Mouse (Mus musculus): Measurements from ENCODE around the gene Nae1. TPM values are rescaled to one million over a fixed set of nuclear protein-coding genes. Genes with fewer than 3 reads are reported as not detected.
A peak's percentile ranks its signal among the peaks of the same experiment; 100 is the strongest.
"Not testable (repeated sequence)": the region's sequence is repeated elsewhere in the genome, so short reads cannot be mapped to it uniquely, and the experiment has no call there.

Gene Nae1
- polyA plus RNA-seq (2015; fragmentation: Nextera tagmentation; extraction: Ambion mirVana): 91.9 and 94.5 TPM in 2 replicates

DNA sequence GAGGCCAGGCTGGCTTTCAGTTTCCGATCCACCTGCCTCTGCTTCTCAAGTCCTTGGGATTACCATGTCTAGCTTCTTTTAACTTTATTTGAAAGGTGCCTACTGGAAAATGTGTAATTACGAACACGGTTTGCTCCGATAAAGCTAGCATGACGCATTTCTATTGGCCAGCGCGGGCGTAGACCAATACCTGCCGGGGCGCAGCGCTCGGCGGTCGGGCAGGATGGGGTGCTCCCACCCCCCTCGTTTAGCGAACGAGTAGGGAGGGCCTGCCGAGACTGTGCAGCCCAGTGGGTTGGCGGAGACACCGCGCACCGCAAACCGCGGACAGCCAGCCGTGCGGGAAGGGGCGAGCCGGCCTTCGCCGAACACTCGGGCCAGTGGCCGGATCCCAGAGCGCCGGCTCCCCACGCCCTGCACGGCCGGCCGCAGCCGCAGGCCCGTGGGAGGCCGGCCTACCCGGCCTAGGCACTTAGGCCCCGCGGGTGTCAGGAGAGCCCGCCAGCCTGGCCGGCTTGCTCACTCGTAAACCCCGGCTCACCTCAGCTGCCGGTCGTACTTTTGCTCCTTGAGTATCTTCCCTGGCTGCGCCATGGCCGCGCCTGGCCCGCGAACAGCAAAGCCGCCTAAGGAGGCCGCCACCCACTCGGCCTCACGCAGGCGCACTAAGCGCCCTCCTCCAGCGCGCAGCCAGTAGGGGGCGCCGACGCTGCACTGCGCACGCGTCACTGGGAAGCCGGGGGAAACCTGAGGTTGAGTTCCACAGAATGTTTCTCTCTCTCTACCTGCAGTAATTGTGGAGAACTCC is at the start of gene Nae1, which contains the start of gene Car7:
Nae1 (minus strand) TSS at position 667 of the 808 bp plus-strand sequence.
Car7 (plus strand) TSS at position 719 of the 808 bp plus-strand sequence.
- H3K4me1 ChIP-seq: peaks cover 27% of the 10 kb centered on the region
- peak within 1 kb of the TSS; percentile 86 for H3K4me3 ChIP-seq (replicated peaks)
- WGBS: under 1% methylated on average over 70 of the region's 70 CpGs
- peak within 1 kb of the TSS; percentile 66 for H3K4me2 ChIP-seq (replicated peaks)
- ATAC-seq (ENCODE audit: insufficient number of reproducible peaks, low FRiP score, low TSS enrichment, low read depth): peak; percentile 93
- peak within 1 kb of the TSS; percentile 90 for H3K27ac ChIP-seq (replicated peaks)
- no peaks in the 10 kb centered on the region for H3K9me3 ChIP-seq (replicated peaks)
- H3K9ac ChIP-seq: peak within 1 kb of the TSS; percentile 96
- 0 out of 2 replicates have a peak, but pooled peaks cover under 1% of the 10 kb centered on the region for H3K27me3 ChIP-seq
- H3K36me3 ChIP-seq: peaks cover 11% of the 10 kb centered on the region

GRCm38 (mm10) chr8:104577606-104578005 is 43.2 kb upstream of the Nae1 start:
- H3K4me3 ChIP-seq (replicated peaks); H3K36me3 ChIP-seq; H3K27me3 ChIP-seq; ATAC-seq (ENCODE audit: insufficient number of reproducible peaks, low FRiP score, low TSS enrichment, low read depth); H3K27ac ChIP-seq (replicated peaks); H3K4me1 ChIP-seq; H3K4me2 ChIP-seq (replicated peaks); H3K9me3 ChIP-seq (replicated peaks); H3K9ac ChIP-seq: not testable (repeated sequence)
- WGBS: 78% methylated on average over 17 of the region's 17 CpGs

DNA sequence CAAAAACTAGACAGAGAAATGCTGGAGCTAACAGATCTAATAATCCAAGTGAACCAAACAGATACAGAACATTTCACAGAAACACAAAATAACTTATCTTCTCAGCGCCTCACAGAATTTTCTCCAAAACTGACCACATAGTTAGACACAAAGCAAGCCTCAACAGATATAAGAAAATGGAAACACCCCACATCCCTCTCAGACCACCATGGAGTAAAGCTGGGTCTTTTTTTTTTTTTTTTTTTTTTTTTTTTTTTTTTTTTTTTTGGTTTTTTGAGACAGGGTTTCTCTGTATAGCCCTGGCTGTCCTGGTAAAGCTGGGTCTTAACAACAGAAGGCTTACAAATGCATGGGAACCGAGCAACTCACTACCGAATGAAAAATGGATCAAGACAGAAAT is 42.4 kb upstream of the Nae1 start:
- H3K27ac ChIP-seq (replicated peaks): no peak overlapping the region
- H3K4me2 ChIP-seq (replicated peaks): no peak overlapping the region
- H3K36me3 ChIP-seq: no peaks in the 10 kb centered on the region
- no peak for ATAC-seq (ENCODE audit: insufficient number of reproducible peaks, low FRiP score, low TSS enrichment, low read depth)
- H3K9ac ChIP-seq: no peak overlapping the region
- no peaks in the 10 kb centered on the region for H3K4me1 ChIP-seq
- WGBS: 91% methylated on average over 3 of the region's 3 CpGs
- H3K9me3 ChIP-seq (replicated peaks): no peaks in the 10 kb centered on the region
- H3K4me3 ChIP-seq (replicated peaks): no peak overlapping the region
- H3K27me3 ChIP-seq: no peaks in the 10 kb centered on the region

GRCm38 (mm10) chr8:104570436-104571343 is 36.3 kb upstream of the Nae1 start:
- no peak overlapping the region for H3K27ac ChIP-seq (replicated peaks)
- no peaks in the 10 kb centered on the region for H3K36me3 ChIP-seq
- peak; percentile 60 for ATAC-seq (ENCODE audit: insufficient number of reproducible peaks, low FRiP score, low TSS enrichment, low read depth)
- peak overlapping the region; percentile 18; the same call in 1 of the 2 replicates for H3K9ac ChIP-seq
- peak overlapping the region; percentile 85 for H3K4me2 ChIP-seq (replicated peaks)
- no peaks in the 10 kb centered on the region for H3K27me3 ChIP-seq
- no peaks in the 10 kb centered on the region for H3K9me3 ChIP-seq (replicated peaks)
- WGBS: 6% methylated on average over 26 of the region's 26 CpGs
- H3K4me3 ChIP-seq (replicated peaks): peak overlapping the region; percentile 47
- H3K4me1 ChIP-seq: no peaks in the 10 kb centered on the region

DNA sequence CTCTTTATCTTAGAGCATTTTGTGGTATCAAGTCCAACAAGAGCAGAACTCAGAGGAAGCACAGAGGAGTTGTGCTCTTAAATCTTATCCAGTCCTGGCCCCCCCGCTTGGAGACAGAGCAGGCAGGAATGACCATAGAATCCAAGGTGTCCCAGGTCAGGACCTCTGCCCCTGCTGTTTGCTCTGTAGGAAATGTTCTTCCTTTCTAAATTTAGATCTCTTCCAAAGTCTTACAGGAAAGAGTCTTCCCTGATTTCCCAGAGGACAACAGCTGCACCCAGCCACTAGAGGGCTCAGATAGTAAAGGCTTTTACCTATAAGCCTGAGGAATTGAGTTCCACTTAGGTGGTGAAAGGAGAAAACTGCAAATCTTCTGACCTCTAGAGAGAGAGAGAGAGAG is 35.1 kb upstream of the Nae1 start:
- H3K27ac ChIP-seq (replicated peaks): no peak overlapping the region
- H3K9me3 ChIP-seq (replicated peaks): no peaks in the 10 kb centered on the region
- H3K36me3 ChIP-seq: no peaks in the 10 kb centered on the region
- no peaks in the 10 kb centered on the region for H3K27me3 ChIP-seq
- H3K4me2 ChIP-seq (replicated peaks): no peak overlapping the region
- H3K4me1 ChIP-seq: no peaks in the 10 kb centered on the region
- WGBS: 43% methylated on average over 1 of the region's 1 CpGs
- H3K4me3 ChIP-seq (replicated peaks): no peak overlapping the region
- no peak for ATAC-seq (ENCODE audit: insufficient number of reproducible peaks, low FRiP score, low TSS enrichment, low read depth)
- H3K9ac ChIP-seq: no peak overlapping the region

DNA sequence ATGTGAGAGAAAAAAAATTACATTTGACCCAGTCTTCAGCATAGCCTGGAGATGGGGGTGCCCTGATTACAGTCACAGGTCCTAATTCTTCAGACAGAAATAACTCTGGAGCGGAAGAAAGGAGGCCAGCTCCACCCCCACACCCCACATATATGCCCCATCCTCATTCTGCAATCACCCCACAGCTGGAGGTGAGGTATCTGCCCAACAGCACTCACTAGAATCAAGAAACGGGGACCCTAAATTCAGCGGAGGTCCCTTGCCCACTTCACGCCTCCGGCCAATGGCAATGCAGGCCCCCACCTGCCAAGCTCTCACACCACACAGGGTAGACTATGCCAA is 31.0 kb upstream of the Nae1 start:
- 94% methylated on average over 5 of the region's 5 CpGs for WGBS
- Histone ChIP-seq H3K9me3 (replicated peaks) (no peaks in the 10 kb centered on the region), H3K4me2 (replicated peaks) (no peak overlapping the region), H3K27ac (replicated peaks) (no peak overlapping the region), H3K27me3 (no peaks in the 10 kb centered on the region), H3K4me1 (no peaks in the 10 kb centered on the region), H3K9ac (no peak overlapping the region), H3K4me3 (replicated peaks) (no peak overlapping the region), H3K36me3 (no peaks in the 10 kb centered on the region)
- no peak for ATAC-seq (ENCODE audit: insufficient number of reproducible peaks, low FRiP score, low TSS enrichment, low read depth)

- no peaks in the 10 kb centered on the region for H3K36me3 ChIP-seq
- H3K4me3 ChIP-seq (replicated peaks): no peak overlapping the region
- no peak overlapping the region for H3K27ac ChIP-seq (replicated peaks)
- H3K9me3 ChIP-seq (replicated peaks): no peaks in the 10 kb centered on the region
- H3K4me1 ChIP-seq: no peaks in the 10 kb centered on the region
- WGBS: 16% methylated on average over 22 of the region's 22 CpGs
- H3K4me2 ChIP-seq (replicated peaks): peak overlapping the region; percentile 26; the same call in 1 of the 2 replicates
- no peak overlapping the region for H3K9ac ChIP-seq
- peak; percentile 80 for ATAC-seq (ENCODE audit: insufficient number of reproducible peaks, low FRiP score, low TSS enrichment, low read depth)
- H3K27me3 ChIP-seq: no peaks in the 10 kb centered on the region
These were observed 30.4 kb upstream of the Nae1 start for GRCm38 (mm10) chr8:104564633-104565456.

DNA sequence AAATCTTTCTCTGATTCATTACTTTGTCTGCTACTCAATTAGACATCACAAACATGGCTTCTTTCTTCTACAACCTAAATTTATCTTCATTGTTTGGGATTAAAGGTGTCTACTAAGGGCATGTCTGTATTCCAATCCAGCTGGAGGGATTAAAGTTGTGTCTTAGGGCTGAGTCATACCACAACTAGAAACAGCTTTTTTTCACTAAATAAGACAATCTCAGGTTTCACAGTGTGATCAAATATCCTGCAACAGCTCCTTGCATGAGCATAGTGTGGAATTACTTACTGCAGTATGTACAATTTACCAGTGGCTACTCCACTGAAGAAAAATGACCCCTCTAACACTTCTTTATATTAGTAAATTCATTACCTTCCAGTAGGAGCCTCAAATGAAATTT is 26.3 kb upstream of the Nae1 start:
- H3K27me3 ChIP-seq: no peaks in the 10 kb centered on the region
- H3K36me3 ChIP-seq: no peaks in the 10 kb centered on the region
- no peaks in the 10 kb centered on the region for H3K4me1 ChIP-seq
- no peak overlapping the region for H3K9ac ChIP-seq
- H3K27ac ChIP-seq (replicated peaks): no peak overlapping the region
- no peak overlapping the region for H3K4me3 ChIP-seq (replicated peaks)
- H3K4me2 ChIP-seq (replicated peaks): no peak overlapping the region
- no peaks in the 10 kb centered on the region for H3K9me3 ChIP-seq (replicated peaks)
- no peak for ATAC-seq (ENCODE audit: insufficient number of reproducible peaks, low FRiP score, low TSS enrichment, low read depth)

GRCm38 (mm10) chr8:104557226-104557625 is 22.8 kb upstream of the Nae1 start:
- Histone ChIP-seq H3K4me1 (no peaks in the 10 kb centered on the region), H3K9ac (no peak overlapping the region), H3K9me3 (replicated peaks) (no peaks in the 10 kb centered on the region), H3K4me2 (replicated peaks) (no peak overlapping the region), H3K27ac (replicated peaks) (no peak overlapping the region), H3K4me3 (replicated peaks) (no peak overlapping the region), H3K36me3 (no peaks in the 10 kb centered on the region), H3K27me3 (0 out of 2 replicates have a peak, but pooled peaks cover 3% of the 10 kb centered on the region)
- ATAC-seq (ENCODE audit: insufficient number of reproducible peaks, low FRiP score, low TSS enrichment, low read depth): no peak
- WGBS: 86% methylated on average over 7 of the region's 7 CpGs

DNA sequence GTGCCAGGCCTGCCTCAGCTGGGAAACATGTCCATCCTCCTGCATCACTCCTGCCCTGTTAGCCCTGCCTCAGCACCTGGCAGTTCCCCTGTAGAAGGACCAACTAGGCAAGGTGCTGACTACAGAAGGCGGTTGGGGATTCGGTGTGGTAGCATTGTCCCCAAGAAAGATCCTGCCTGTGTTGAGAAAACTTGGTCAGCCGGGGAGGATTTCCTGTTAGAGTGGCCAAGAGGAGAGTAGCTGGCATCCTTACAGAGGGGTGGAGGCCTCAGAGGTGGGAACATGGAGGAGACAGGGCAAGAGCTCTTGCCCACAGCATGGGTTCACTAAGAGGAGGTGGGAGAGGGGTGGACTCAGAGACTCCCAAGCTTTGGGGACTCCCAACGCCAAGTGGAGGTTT is 20.8 kb upstream of the Nae1 start:
- no peak overlapping the region for H3K4me3 ChIP-seq (replicated peaks)
- 0 out of 2 replicates have a peak, but pooled peaks cover 3% of the 10 kb centered on the region for H3K27me3 ChIP-seq
- H3K4me2 ChIP-seq (replicated peaks): no peak overlapping the region
- no peaks in the 10 kb centered on the region for H3K9me3 ChIP-seq (replicated peaks)
- WGBS: 85% methylated on average over 4 of the region's 4 CpGs
- H3K27ac ChIP-seq (replicated peaks): no peak overlapping the region
- ATAC-seq (ENCODE audit: insufficient number of reproducible peaks, low FRiP score, low TSS enrichment, low read depth): no peak
- H3K9ac ChIP-seq: no peak overlapping the region
- no peaks in the 10 kb centered on the region for H3K36me3 ChIP-seq
- H3K4me1 ChIP-seq: no peaks in the 10 kb centered on the region

Data from embryonic facial prominence, embryonic 15.5 days (tissue).